Mouse (Mus musculus) olfactory bulb, adult 2 months (tissue): ENCODE measurements around the gene Htra2.

Experiments
- CTCF ChIP-seq: fragments of 200-500 bp; IDR thresholded peaks from 2 replicates; pipeline ENCODE4 v1.5.1; 2012; ENCODE audit warnings: low read depth, mild to moderate bottlenecking, low read length, moderate library complexity; ENCODE audit not compliant: insufficient read depth
- POLR2A ChIP-seq: fragments of 200-500 bp; IDR thresholded peaks from 2 replicates; pipeline ENCODE4 v1.6.1; 2012; ENCODE audit warnings: mild to moderate bottlenecking, low read depth, low read length, moderate library complexity; ENCODE audit not compliant: insufficient read depth

DNA sequence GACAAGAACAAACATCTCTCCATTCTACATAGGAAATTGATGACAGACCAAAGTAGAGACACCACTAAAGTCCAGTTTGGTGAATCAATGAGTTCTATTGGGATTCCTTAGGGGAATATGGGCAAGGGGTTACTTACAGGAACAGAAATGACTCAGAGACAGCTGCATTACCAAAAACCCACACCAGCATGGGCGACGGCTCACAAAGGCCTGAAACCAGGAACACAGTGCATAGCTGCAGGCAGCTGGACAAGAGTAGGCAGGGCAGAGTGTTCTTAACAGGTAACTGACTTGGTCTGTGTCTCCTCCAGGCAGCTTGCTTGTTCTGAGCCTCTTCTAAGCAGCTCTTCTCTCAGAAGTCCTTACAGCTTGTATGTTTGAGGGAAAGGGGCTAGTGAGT, 39.3 kb downstream of the Htra2 start:
- no peak for TF ChIP-seq POLR2A
- no peak for TF ChIP-seq CTCF
